Mouse (Mus musculus) midbrain, embryonic 11.5 days (tissue): Measurements from ENCODE around the gene Synj1. TPM values are rescaled to one million over a fixed set of nuclear protein-coding genes. Genes with fewer than 3 reads are reported as not detected.

Source experiments
- ATAC-seq: fragments of 200-750 bp; cut with Nextera tagmentation; 2 replicates; pipeline ENCODE4 v1.8.0; 2017; ENCODE audit warnings: moderate TSS enrichment, moderate library complexity; ENCODE audit not compliant: low FRiP score
- DNase-seq: peaks from one replicate; pipeline ENCODE4 v3.0.0; 2015; ENCODE audit warnings: low spot score; ENCODE audit errors: missing footprints
- H3K27ac ChIP-seq: fragments of 300-500 bp; sonication (generic); 2 replicates; pipeline ENCODE4 v1.5.1; 2014; ENCODE audit warnings: low read depth, low read length
- H3K27me3 ChIP-seq: fragments of 300-500 bp; sonication (generic); 2 replicates; pipeline ENCODE4 v1.6.1; 2014; ENCODE audit warnings: mild to moderate bottlenecking, low read length, moderate library complexity, mixed read lengths; ENCODE audit not compliant: control insufficient read depth, insufficient read depth
- H3K36me3 ChIP-seq: fragments of 300-500 bp; sonication (generic); 2 replicates; pipeline ENCODE4 v1.6.1; 2014; ENCODE audit warnings: mild to moderate bottlenecking, low read length, moderate library complexity, mixed read lengths; ENCODE audit not compliant: control insufficient read depth, insufficient read depth
- H3K4me1 ChIP-seq: fragments of 300-500 bp; sonication (generic); 2 replicates; pipeline ENCODE4 v1.6.1; 2014; ENCODE audit warnings: low read length; ENCODE audit not compliant: control insufficient read depth, insufficient read depth
- H3K4me2 ChIP-seq: fragments of 300-500 bp; sonication (generic); 2 replicates; pipeline ENCODE4 v1.6.1; 2014; ENCODE audit warnings: mild to moderate bottlenecking, moderate library complexity
- H3K4me3 ChIP-seq: fragments of 300-500 bp; sonication (generic); 2 replicates; pipeline ENCODE4 v1.5.1; 2014; ENCODE audit warnings: low read depth, low read length
- H3K9ac ChIP-seq: fragments of 300-500 bp; sonication (generic); 2 replicates; pipeline ENCODE4 v1.6.1; 2014; ENCODE audit warnings: low read length
- H3K9me3 ChIP-seq: fragments of 300-500 bp; sonication (generic); 2 replicates; pipeline ENCODE4 v1.6.1; 2016; ENCODE audit warnings: low read length; ENCODE audit not compliant: control insufficient read depth
- WGBS: fragments of 180-500 bp; shearing (Covaris S2); extraction: QIAGEN DNeasy Blood & Tissue Kit; methylation state at CpG from one replicate; pipeline ENCODE4 v1.1.7; 2014; 5-methylcytosine and 5-hydroxymethylcytosine counted together
- polyA plus RNA-seq: library from polyadenylated mRNA; unstranded; fragments of >200 nt; fragmentation: Nextera tagmentation; extraction: Ambion mirVana; gene quantifications from 2 replicates; pipeline ENCODE4 v1.2.1, GENCODE M21; 2014

The Synj1 gene
- polyA plus RNA-seq, 1 experiment from 2014 or later, result 23.3 TPM

GRCm38 (mm10) chr16:90934687-90935328 lies 76.3 kb downstream of the Synj1 start, which contains the start of gene Cfap298:
TSS of gene Cfap298 (minus strand) at chr16:90935114.
- no peaks in the 10 kb centered on the region for H3K36me3 ChIP-seq
- no peaks in the 10 kb centered on the region for H3K27me3 ChIP-seq
- H3K4me1 ChIP-seq, result peaks cover 6% of the 10 kb centered on the region; the same call in 1 of the 2 replicates
- DNase-seq, result peak; percentile 99
- H3K9ac ChIP-seq, result peak within 1 kb of the TSS; percentile 89
- peak within 1 kb of the TSS; percentile 77 for H3K4me3 ChIP-seq
- WGBS, result under 1% methylated on average over 56 of the region's 56 CpGs
- H3K27ac ChIP-seq, result peak within 1 kb of the TSS; percentile 77
- H3K4me2 ChIP-seq, result peak within 1 kb of the TSS; percentile 80
- ATAC-seq, result peak; percentile 98
- H3K9me3 ChIP-seq, result no peaks in the 10 kb centered on the region

- Histone ChIP-seq H3K27me3 (no peaks in the 10 kb centered on the region), H3K9ac (peak overlapping the region; percentile 89), H3K27ac (peak overlapping the region; percentile 77), H3K9me3 (no peaks in the 10 kb centered on the region), H3K4me1 (peaks cover 6% of the 10 kb centered on the region; the same call in 1 of the 2 replicates), H3K4me3 (peak overlapping the region; percentile 77), H3K36me3 (no peaks in the 10 kb centered on the region), H3K4me2 (peak overlapping the region; percentile 80)
- DNase-seq (no peak), ATAC-seq (peak; percentile 54)
- WGBS, result under 1% methylated on average over 38 of the region's 38 CpGs
These were observed 76.9 kb downstream of the Synj1 start for GRCm38 (mm10) chr16:90934193-90934686.

DNA sequence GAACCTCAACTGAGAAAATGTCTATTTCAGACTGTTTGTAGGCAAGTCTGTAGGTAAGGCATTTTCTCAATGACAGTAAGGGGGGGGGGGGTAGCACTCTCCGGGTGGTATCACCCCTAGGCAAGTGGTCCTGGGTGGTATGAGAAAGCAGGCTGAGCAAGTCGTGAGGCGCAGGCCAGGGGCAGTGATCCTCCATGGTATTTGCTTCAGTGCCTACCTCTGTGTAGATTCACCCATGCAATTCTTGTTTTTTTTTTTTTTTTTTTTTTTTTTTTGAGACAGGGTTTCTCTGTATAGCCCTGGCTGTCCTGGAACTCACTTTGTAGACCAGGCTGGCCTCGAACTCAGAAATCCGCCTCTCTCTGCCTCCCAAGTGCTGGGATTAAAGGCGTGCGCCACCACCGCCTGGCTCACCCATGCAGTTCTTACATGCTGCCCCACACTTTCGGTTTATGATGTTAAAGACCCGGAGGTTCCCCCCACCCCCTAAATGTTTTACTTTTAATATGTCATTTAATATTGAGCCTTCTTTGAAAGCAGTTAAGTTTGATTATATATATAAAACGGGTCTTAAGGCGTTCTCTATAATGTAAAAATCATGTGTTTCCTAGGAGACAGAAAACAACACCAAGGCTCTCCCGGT lies 77.5 kb downstream of the Synj1 start:
- Histone ChIP-seq H3K9me3 (no peaks in the 10 kb centered on the region), H3K4me3 (peak overlapping the region; percentile 77), H3K36me3 (no peaks in the 10 kb centered on the region), H3K4me2 (peak overlapping the region; percentile 80), H3K9ac (peak overlapping the region; percentile 89), H3K4me1 (peaks cover 6% of the 10 kb centered on the region; the same call in 1 of the 2 replicates), H3K27ac (no peak overlapping the region; the same call in 1 of the 2 replicates), H3K27me3 (no peaks in the 10 kb centered on the region)
- DNase-seq (no peak), ATAC-seq (no peak)
- WGBS, result 33% methylated on average over 13 of the region's 13 CpGs

DNA sequence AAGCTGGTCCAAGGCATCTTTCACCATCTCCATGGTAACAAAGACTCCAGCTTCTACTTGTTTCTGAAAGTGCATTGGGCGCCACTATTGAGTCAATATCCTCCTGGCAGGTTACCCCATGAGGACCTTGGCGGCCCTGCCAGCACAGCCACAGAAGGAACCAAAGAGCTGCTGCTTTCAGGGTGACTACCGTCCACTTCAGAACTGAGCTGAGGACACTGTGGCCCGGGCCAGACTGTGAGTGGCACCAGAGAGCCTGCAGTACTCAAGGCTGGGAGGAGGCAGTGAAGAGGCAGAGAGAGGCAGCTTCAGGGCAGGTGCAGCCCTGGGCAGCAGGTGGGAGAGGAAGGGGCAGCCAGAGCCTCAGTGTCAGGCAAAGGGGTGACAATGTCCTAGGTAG lies 83.7 kb downstream of the Synj1 start:
- no peaks in the 10 kb centered on the region for H3K27me3 ChIP-seq
- no peaks in the 10 kb centered on the region for H3K9me3 ChIP-seq
- no peak overlapping the region for H3K9ac ChIP-seq
- H3K4me2 ChIP-seq, result no peak overlapping the region
- no peak overlapping the region for H3K27ac ChIP-seq
- no peaks in the 10 kb centered on the region; the same call in 1 of the 2 replicates for H3K36me3 ChIP-seq
- 85% methylated on average over 4 of the region's 4 CpGs for WGBS
- H3K4me3 ChIP-seq, result no peak overlapping the region
- no peak for ATAC-seq
- no peaks in the 10 kb centered on the region for H3K4me1 ChIP-seq
- DNase-seq, result no peak

DNA sequence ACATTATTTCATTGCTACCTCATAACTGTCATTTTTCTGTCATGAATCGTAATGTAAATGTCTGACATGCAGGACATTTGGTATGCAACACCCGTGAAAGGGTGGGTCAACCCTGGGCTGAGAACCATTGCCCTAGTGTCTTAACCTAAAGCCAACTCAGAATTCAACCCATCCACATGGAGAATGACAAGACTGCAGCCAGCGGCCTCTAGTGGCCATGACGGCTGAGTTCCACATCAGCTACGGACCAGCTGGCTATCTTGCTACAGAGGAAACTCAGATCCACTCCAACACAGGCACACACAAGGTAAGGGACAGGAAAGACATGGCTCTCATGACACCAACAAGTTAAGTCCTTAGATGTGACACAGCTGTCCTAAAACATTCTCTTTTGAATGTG lies 85.6 kb downstream of the Synj1 start:
- ATAC-seq (peak; percentile 72), DNase-seq (peak; percentile 93)
- Histone ChIP-seq H3K9me3 (no peaks in the 10 kb centered on the region), H3K27ac (no peak overlapping the region), H3K4me1 (no peaks in the 10 kb centered on the region), H3K4me3 (no peak overlapping the region), H3K27me3 (no peaks in the 10 kb centered on the region), H3K36me3 (no peaks in the 10 kb centered on the region; the same call in 1 of the 2 replicates), H3K9ac (no peak overlapping the region), H3K4me2 (no peak overlapping the region)
- 28% methylated on average over 5 of the region's 5 CpGs for WGBS

DNA sequence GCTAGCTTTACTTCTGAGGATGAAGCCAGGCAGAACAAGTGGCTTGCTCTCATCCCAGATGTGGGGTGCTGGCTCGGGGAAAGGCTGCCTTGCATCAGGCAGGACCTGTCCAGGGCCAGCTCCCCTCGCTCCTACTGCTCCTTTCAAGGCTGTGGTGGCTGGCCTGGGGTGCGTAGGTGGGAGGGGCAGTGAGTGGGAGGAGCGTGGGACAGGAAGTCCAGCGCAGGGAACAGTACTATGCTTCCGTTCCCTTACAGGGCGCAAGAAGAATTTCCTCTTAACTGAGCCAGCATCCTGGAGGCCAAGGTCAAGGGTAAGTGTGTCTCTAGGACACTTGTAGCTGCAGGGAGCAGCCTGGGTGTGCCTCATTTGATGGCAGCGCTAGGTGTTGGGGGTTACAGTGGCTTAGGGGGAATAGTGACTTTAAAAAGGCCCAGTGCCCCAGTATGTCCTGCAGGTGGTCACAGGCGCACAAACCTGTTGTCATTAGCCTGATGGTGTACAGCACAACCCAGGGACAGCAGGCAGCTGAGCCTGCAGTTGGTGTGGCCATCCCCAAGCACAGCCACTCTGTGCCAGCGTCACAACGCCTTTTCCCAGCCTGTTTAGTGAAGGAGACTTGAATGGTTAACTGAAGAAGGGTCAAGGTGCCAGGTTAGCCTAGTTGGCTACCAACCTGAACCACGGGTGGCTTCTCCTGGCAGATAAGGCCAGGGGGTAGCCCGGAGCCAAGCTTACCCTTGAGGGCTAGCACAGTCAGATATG lies 86.3 kb downstream of the Synj1 start:
- Histone ChIP-seq H3K4me3 (no peak overlapping the region), H3K9ac (no peak overlapping the region), H3K4me2 (no peak overlapping the region), H3K27ac (no peak overlapping the region), H3K4me1 (no peaks in the 10 kb centered on the region), H3K9me3 (no peaks in the 10 kb centered on the region), H3K27me3 (no peaks in the 10 kb centered on the region), H3K36me3 (no peaks in the 10 kb centered on the region; the same call in 1 of the 2 replicates)
- ATAC-seq, result no peak; the same call in 1 of the 2 replicates
- no peak for DNase-seq
- 93% methylated on average over 13 of the region's 13 CpGs for WGBS

- DNase-seq (peak; percentile 60), ATAC-seq (peak; percentile 62; the same call in 1 of the 2 replicates)
- WGBS, result 67% methylated on average over 10 of the region's 10 CpGs
- H3K4me2 ChIP-seq, result no peak overlapping the region
- H3K9ac ChIP-seq, result no peak overlapping the region
- no peaks in the 10 kb centered on the region for H3K4me1 ChIP-seq
- H3K36me3 ChIP-seq, result no peaks in the 10 kb centered on the region
- H3K27ac ChIP-seq, result no peak overlapping the region
- H3K4me3 ChIP-seq, result no peak overlapping the region
- H3K9me3 ChIP-seq, result no peaks in the 10 kb centered on the region
- H3K27me3 ChIP-seq, result no peaks in the 10 kb centered on the region
These were observed 89.5 kb downstream of the Synj1 start for GRCm38 (mm10) chr16:90921471-90922159.

DNA sequence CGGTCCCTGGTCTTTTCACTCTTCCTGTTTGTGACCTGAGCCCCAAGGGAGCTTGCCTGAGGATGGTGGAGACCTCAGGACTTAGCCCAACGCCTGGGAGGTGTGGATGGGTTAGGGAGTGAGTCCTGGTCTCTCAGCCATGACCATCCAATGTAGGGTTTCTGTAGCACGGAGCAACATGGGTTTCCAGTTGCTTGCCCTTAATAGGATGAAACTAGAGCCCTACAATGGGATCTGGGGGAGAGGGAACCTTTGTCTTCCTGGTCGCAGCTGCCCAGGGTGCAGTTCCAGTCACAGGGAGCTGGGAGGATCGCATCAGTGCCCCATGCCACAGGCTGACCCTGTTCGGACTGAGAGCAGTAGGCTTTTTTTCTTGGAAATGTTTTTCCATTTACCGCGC lies 94.0 kb downstream of the Synj1 start:
- Histone ChIP-seq H3K4me3 (no peak overlapping the region), H3K9ac (no peak overlapping the region), H3K27me3 (no peaks in the 10 kb centered on the region), H3K27ac (no peak overlapping the region), H3K4me1 (no peaks in the 10 kb centered on the region), H3K4me2 (no peak overlapping the region), H3K9me3 (no peaks in the 10 kb centered on the region), H3K36me3 (no peaks in the 10 kb centered on the region)
- ATAC-seq, result no peak
- WGBS, result 70% methylated on average over 8 of the region's 8 CpGs
- no peak for DNase-seq
